25 mouse cellular contexts compared by ENCODE assay signal in the genomic region with DNA sequence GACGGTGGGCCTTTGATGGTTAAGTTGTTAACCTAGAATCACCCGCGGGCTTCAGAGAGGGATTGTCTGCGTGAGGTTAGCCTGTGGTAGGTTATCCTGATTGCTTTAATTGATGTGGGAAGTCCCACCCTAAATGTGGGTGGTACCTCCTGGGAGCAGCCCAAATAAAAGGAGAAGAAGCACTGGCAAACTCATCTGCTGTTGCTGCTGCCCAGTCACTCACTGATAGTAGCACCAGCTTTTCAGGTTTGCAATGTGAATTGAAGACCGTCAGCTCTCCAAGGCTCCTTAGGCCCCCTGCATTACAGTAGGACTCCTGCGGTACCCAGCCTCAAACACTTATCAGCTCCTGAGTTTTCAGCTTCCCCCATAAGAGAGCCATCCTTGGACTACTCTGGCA. TPM values are rescaled to one million over a fixed set of nuclear protein-coding genes. Genes with fewer than 3 reads are reported as not detected.
"Had no signal": no experiment of that assay in that cellular context is flagged by ENCODE, and none has a peak within 500 bp of the region (broad histone marks: within the 10 kb centered on the region; RNA-seq: fewer than 3 reads in every experiment).

No protein-coding gene starts in this region.

- ATAC-seq: liver, postnatal 0 days; lung, postnatal 0 days; midbrain, embryonic 16.5 days had no signal

- H3K4me3 ChIP-seq: lung, embryonic 15.5 days; midbrain, embryonic 10.5 days; midbrain, embryonic 12.5 days; myocyte; neural tube, embryonic 13.5 days; neural tube, embryonic 15.5 days had no signal

- H3K9me3 ChIP-seq: lung, embryonic 15.5 days; midbrain, embryonic 10.5 days; midbrain, embryonic 12.5 days; neural tube, embryonic 13.5 days; neural tube, embryonic 15.5 days had no signal

- H3K36me3 ChIP-seq: lung, embryonic 15.5 days; midbrain, embryonic 10.5 days; midbrain, embryonic 12.5 days; neural tube, embryonic 13.5 days; neural tube, embryonic 15.5 days had no signal

- H3K27me3 ChIP-seq: neural tube, embryonic 15.5 days had no signal

- DNase-seq: liver, postnatal 0 days; lung, adult 2 months; lung, postnatal 14 days; lung, postnatal 36 days; midbrain, embryonic 14.5 days; retina, postnatal 1 day; right cerebral cortex, adult 18-20 months; right cerebral cortex, postnatal 25 days; right cerebral cortex, postnatal 4 days; spleen, adult 18-20 months; thymus, adult 18-20 months; thymus, postnatal 14 days; thymus, postnatal 36 days had no signal

RNA-seq across cellular contexts. Expression of gene Ldhal6b, which starts 14.7 kb away (rescaled TPM):
- polyA plus RNA-seq: liver, postnatal 0 days; lung, embryonic 15.5 days; lung, postnatal 0 days; midbrain, embryonic 10.5 days; midbrain, embryonic 14.5 days; neural tube, embryonic 11.5 days; neural tube, embryonic 15.5 days; stomach, embryonic 14.5 days; stomach, embryonic 16.5 days; thymus, postnatal 0 days had no signal
